Mouse (Mus musculus) embryonic facial prominence, embryonic 13.5 days (tissue): Measurements from ENCODE around the gene Soat2. TPM values are rescaled to one million over a fixed set of nuclear protein-coding genes. Genes with fewer than 3 reads are reported as not detected.

ENCODE experiments used
- ATAC-seq: fragments of 200-750 bp; cut with Nextera tagmentation; 2 replicates; pipeline ENCODE4 v1.8.0; 2017; ENCODE audit warnings: low read depth; ENCODE audit not compliant: insufficient number of reproducible peaks, insufficient read depth, low FRiP score, low TSS enrichment
- H3K27ac ChIP-seq: fragments of 300-500 bp; sonication (generic); 2 replicates; pipeline ENCODE4 v1.5.1; 2015; ENCODE audit warnings: moderate library complexity, mild to moderate bottlenecking, inconsistent platforms
- H3K27me3 ChIP-seq: fragments of 300-500 bp; sonication (generic); 2 replicates; pipeline ENCODE4 v1.6.1; 2015; ENCODE audit warnings: mild to moderate bottlenecking, inconsistent platforms
- H3K36me3 ChIP-seq: fragments of 300-500 bp; sonication (generic); 2 replicates; pipeline ENCODE4 v1.6.1; 2015; ENCODE audit warnings: mild to moderate bottlenecking, inconsistent platforms
- H3K4me1 ChIP-seq: fragments of 300-500 bp; sonication (generic); 2 replicates; pipeline ENCODE4 v1.6.1; 2015; ENCODE audit warnings: inconsistent platforms
- H3K4me2 ChIP-seq: fragments of 300-500 bp; sonication (generic); 2 replicates; pipeline ENCODE4 v1.6.1; 2015; ENCODE audit warnings: moderate library complexity, mild to moderate bottlenecking, inconsistent platforms
- H3K4me3 ChIP-seq: fragments of 300-500 bp; sonication (generic); 2 replicates; pipeline ENCODE4 v1.5.1; 2015; ENCODE audit warnings: mild to moderate bottlenecking, inconsistent platforms
- H3K9ac ChIP-seq: fragments of 300-500 bp; sonication (generic); 2 replicates; pipeline ENCODE4 v1.6.1; 2015; ENCODE audit warnings: mild to moderate bottlenecking, inconsistent platforms
- H3K9me3 ChIP-seq: fragments of 300-500 bp; sonication (generic); 2 replicates; pipeline ENCODE4 v1.6.1; 2016; ENCODE audit warnings: inconsistent platforms
- WGBS: fragments of 180-500 bp; shearing (Covaris S2); methylation state at CpG from one replicate; pipeline ENCODE4 v1.1.7; 2015; ENCODE audit warnings: mixed read lengths; 5-methylcytosine and 5-hydroxymethylcytosine counted together
- polyA plus RNA-seq: library from polyadenylated mRNA; unstranded; fragments of >200 nt; fragmentation: Nextera tagmentation; extraction: Ambion mirVana; gene quantifications from 2 replicates; pipeline ENCODE4 v1.2.1, GENCODE M21; 2015

Soat2 gene
- 0.88 TPM in 1 of 2 replicates, not detected in the other for polyA plus RNA-seq

DNA sequence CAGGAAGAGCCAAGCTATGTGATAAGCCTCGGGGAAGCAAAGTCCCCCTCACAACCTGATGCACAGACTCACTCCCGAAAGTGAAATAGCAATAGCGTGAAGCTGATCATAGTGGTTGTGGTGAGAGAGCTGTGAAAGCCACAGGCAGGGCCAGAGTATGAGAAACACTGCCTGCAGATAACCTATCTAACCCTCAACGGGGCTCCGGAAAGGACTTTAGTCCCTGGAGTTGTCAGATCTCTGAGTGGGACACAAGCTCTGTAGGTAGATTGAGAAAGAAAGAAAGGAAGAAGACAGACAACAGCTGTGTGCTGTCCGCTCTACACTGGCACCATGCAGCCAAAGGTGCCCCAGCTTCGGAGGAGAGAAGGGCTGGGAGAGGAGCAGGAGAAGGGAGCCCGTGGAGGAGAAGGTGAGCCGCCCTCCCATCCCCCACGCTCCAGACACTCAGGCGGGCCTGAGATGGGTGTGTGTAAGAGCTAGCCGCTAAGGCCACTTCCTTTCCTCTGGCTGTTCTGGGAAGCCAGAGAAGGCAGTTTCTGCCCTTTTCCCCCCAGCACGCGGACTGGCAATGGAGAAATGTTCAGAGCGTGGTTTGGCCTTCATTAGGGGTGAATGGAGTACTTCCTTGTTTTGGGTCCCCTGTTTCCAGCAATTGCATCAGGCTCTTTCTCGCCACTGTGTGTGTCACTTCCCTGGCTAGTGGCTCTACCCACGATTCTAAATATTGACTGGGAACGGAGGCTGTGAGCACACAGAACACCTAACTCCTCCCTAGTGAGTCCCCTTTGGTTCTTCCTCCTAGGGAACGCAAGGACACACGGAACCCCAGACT lies at the start of gene Soat2:
TSS of gene Soat2 (plus strand) at position 226 of the 835 bp plus-strand sequence.
- Histone ChIP-seq H3K36me3 (no peaks in the 10 kb centered on the region), H3K4me3 (no peak within 1 kb of the TSS), H3K4me2 (peak within 1 kb of the TSS; percentile 5; the same call in 1 of the 2 replicates), H3K27me3 (peaks cover 7% of the 10 kb centered on the region), H3K27ac (no peak within 1 kb of the TSS), H3K9me3 (no peaks in the 10 kb centered on the region), H3K9ac (0 out of 2 replicates have a peak within 1 kb of the TSS, but pooled peaks have one; percentile 27), H3K4me1 (peaks cover 17% of the 10 kb centered on the region; the same call in 1 of the 2 replicates)
- WGBS = 44% methylated on average over 20 of the region's 20 CpGs
- no peak for ATAC-seq

- peak overlapping the region; percentile 52 for H3K4me3 ChIP-seq
- H3K27me3 ChIP-seq = peaks cover 5% of the 10 kb centered on the region
- H3K4me2 ChIP-seq = peak overlapping the region; percentile 81
- peak overlapping the region; percentile 81 for H3K9ac ChIP-seq
- ATAC-seq = peak; percentile 59
- H3K4me1 ChIP-seq = peaks cover 82% of the 10 kb centered on the region
- H3K36me3 ChIP-seq = peaks cover 27% of the 10 kb centered on the region
- no peaks in the 10 kb centered on the region for H3K9me3 ChIP-seq
- 12% methylated on average over 10 of the region's 10 CpGs for WGBS
- H3K27ac ChIP-seq = peak overlapping the region; percentile 99
These were observed 49.2 kb upstream of the Soat2 start for GRCm38 (mm10) chr15:102100996-102101671.

DNA sequence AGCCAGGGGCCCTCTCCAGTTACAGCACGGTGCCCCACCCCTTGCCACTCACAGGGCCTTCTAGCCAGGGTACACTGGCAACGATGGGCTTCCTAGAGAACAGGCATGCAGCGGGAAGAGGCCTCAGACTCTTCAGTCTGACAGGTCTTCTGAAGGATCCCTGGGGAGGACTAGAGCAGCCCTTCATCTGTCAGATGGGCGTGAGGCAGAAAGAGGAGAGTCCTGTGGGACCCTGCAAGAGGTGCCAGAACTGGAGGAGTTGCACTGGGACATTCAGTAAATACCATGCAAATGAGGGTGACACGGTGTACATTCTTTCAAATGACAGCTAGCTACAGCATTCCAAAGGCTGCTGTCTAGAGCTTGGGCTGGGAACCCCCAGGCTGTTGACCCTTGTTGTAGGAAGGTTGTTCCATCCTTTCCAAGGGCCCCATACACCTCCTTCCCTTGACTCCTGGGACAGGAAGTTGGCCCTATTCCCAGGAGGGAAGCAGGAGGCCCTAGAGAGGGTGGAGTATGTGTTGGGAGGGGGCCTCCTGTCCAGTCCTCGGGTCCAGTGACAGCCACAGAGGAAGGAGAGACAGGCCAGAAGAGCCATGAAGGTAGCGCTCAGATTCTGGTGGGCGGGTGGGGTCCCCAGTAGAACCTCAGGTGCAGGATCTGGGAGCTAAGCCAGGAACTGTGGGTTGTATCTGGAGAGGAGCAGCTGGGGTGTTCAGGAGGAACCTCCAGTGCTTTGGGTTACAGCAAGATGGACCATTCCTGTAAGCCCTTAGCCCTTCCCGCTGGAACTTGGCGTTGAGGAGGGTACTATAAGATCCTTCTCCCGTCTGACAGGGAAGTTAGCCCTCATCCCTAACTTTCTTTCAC lies 48.4 kb upstream of the Soat2 start:
- WGBS = 24% methylated on average over 11 of the region's 11 CpGs
- peak overlapping the region; percentile 81 for H3K9ac ChIP-seq

DNA sequence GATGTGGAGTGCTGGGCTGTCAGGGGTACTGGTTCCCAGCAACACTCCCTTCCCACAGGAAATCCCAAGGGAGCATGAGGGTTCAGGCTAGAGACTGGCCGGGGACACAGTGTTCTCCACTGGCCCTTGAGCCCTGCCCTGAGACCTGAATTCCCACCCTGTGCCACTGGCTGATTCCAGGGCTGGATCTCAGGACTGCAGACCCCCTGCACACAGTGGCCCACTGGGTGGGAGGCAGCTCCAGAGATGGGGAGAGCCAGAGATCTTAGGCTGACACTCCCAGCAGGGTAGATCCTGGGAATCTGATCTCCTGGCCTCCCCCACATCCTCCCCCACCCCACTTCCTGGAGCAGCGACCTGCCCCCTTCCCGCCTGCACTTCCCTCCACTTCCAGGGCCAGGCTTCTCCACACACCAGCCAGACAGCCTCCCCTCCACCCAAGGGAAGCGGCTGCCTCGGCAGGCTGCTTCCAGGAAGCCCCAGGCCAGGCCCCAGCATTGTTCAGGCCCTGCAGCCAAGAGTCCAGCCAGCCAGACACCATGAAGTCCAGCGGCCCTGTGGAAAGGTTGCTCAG lies 47.7 kb upstream of the Soat2 start:
- ATAC-seq = no peak
- Histone ChIP-seq H3K4me3 (peak overlapping the region; percentile 52), H3K27ac (peak overlapping the region; percentile 99), H3K36me3 (peaks cover 31% of the 10 kb centered on the region), H3K4me2 (peak overlapping the region; percentile 81), H3K9me3 (no peaks in the 10 kb centered on the region), H3K4me1 (peaks cover 91% of the 10 kb centered on the region), H3K9ac (peak overlapping the region; percentile 81), H3K27me3 (peaks cover 13% of the 10 kb centered on the region)
- WGBS = 10% methylated on average over 6 of the region's 6 CpGs

More for the DNA sequence above, 48.4 kb upstream of the Soat2 start:
- H3K27me3 ChIP-seq = peaks cover 13% of the 10 kb centered on the region
- peak overlapping the region; percentile 81 for H3K4me2 ChIP-seq
- H3K4me1 ChIP-seq = peaks cover 90% of the 10 kb centered on the region
- peak overlapping the region; percentile 52 for H3K4me3 ChIP-seq
- peaks cover 30% of the 10 kb centered on the region for H3K36me3 ChIP-seq
- ATAC-seq = no peak
- H3K27ac ChIP-seq = peak overlapping the region; percentile 99
- H3K9me3 ChIP-seq = no peaks in the 10 kb centered on the region

- H3K9ac ChIP-seq = peak overlapping the region; percentile 81
- H3K27ac ChIP-seq = peak overlapping the region; percentile 99
- peaks cover 90% of the 10 kb centered on the region for H3K4me1 ChIP-seq
- WGBS = 5% methylated on average over 14 of the region's 14 CpGs
- peak overlapping the region; percentile 52 for H3K4me3 ChIP-seq
- no peak for ATAC-seq
- H3K36me3 ChIP-seq = peaks cover 34% of the 10 kb centered on the region
- peaks cover 13% of the 10 kb centered on the region for H3K27me3 ChIP-seq
- H3K4me2 ChIP-seq = peak overlapping the region; percentile 81
- H3K9me3 ChIP-seq = no peaks in the 10 kb centered on the region
These were observed 46.9 kb upstream of the Soat2 start for GRCm38 (mm10) chr15:102103371-102103946.

DNA sequence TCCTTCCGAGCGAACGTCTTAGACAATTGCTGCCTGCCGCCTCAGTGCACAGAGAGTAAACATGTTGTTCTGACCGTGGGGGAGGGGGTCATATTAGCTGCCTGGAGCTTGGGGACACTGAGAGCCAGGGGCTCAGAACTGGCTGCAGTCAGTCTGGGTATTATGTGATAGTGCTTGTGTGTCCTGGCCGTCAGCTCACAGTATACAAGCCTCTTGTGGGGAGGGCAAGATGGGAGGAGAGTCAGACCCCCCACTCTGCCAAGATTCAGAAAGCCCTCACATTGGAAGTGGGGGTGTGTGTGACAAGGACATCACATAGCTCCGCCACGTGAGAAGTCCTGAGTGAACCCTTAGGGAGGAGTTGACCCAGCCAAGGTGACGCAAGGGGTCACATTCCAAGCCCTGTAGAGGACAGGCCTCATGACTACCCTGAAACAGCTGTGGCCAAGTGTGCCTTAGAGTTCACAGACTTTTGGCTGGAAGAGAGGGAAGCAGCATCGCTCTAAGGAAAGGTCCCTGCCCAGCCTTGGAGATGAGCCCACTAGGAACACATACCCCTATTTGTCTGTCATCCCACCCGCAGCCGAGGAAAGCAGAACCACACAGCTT lies 46.3 kb upstream of the Soat2 start:
- H3K27ac ChIP-seq = peak overlapping the region; percentile 99
- peaks cover 13% of the 10 kb centered on the region for H3K27me3 ChIP-seq
- 14% methylated on average over 12 of the region's 12 CpGs for WGBS
- H3K4me1 ChIP-seq = peaks cover 90% of the 10 kb centered on the region
- peaks cover 40% of the 10 kb centered on the region for H3K36me3 ChIP-seq
- H3K4me2 ChIP-seq = peak overlapping the region; percentile 81
- peak overlapping the region; percentile 81 for H3K9ac ChIP-seq
- no peak for ATAC-seq
- H3K4me3 ChIP-seq = peak overlapping the region; percentile 52
- no peaks in the 10 kb centered on the region for H3K9me3 ChIP-seq

GRCm38 (mm10) chr15:102105360-102105759 lies 45.0 kb upstream of the Soat2 start:
- peak overlapping the region; percentile 4; the same call in 1 of the 2 replicates for H3K4me3 ChIP-seq
- ATAC-seq = no peak
- WGBS = 67% methylated on average over 5 of the region's 5 CpGs

GRCm38 (mm10) chr15:102105764-102106730 lies 44.3 kb upstream of the Soat2 start:
- H3K27me3 ChIP-seq = peaks cover 13% of the 10 kb centered on the region
- H3K36me3 ChIP-seq = peaks cover 60% of the 10 kb centered on the region
- H3K4me1 ChIP-seq = peaks cover 84% of the 10 kb centered on the region
- H3K4me3 ChIP-seq = peak overlapping the region; percentile 23
- ATAC-seq = no peak; the same call in 1 of the 2 replicates
- WGBS = 34% methylated on average over 18 of the region's 18 CpGs
- peak overlapping the region; percentile 40; the same call in 1 of the 2 replicates for H3K9ac ChIP-seq
- H3K9me3 ChIP-seq = no peaks in the 10 kb centered on the region
- peak overlapping the region; percentile 99 for H3K27ac ChIP-seq
- peak overlapping the region; percentile 52 for H3K4me2 ChIP-seq

More at GRCm38 (mm10) chr15:102105360-102105759, 45.0 kb upstream of the Soat2 start:
- peaks cover 53% of the 10 kb centered on the region for H3K36me3 ChIP-seq
- H3K27me3 ChIP-seq = peaks cover 13% of the 10 kb centered on the region
- peak overlapping the region; percentile 52 for H3K4me2 ChIP-seq
- H3K4me1 ChIP-seq = peaks cover 87% of the 10 kb centered on the region
- H3K9me3 ChIP-seq = no peaks in the 10 kb centered on the region
- peak overlapping the region; percentile 99 for H3K27ac ChIP-seq
- peak overlapping the region; percentile 36; the same call in 1 of the 2 replicates for H3K9ac ChIP-seq

GRCm38 (mm10) chr15:102106754-102107456 lies 43.4 kb upstream of the Soat2 start:
- 18% methylated on average over 38 of the region's 38 CpGs for WGBS

More at GRCm38 (mm10) chr15:102106754-102107456, 43.4 kb upstream of the Soat2 start:
- Histone ChIP-seq H3K4me1 (peaks cover 76% of the 10 kb centered on the region), H3K4me2 (peak overlapping the region; percentile 52), H3K36me3 (peaks cover 68% of the 10 kb centered on the region), H3K9ac (0 out of 2 replicates have a peak overlapping the region, but pooled peaks have one; percentile 36), H3K27ac (0 out of 2 replicates have a peak overlapping the region, but pooled peaks have one; percentile 99), H3K9me3 (no peaks in the 10 kb centered on the region), H3K4me3 (peak overlapping the region; percentile 23), H3K27me3 (peaks cover 13% of the 10 kb centered on the region)
- ATAC-seq = no peak
